Mouse (Mus musculus) intestine, embryonic 16.5 days (tissue): ENCODE data around the gene Usp4. TPM values are rescaled to one million over a fixed set of nuclear protein-coding genes. Genes with fewer than 3 reads are reported as not detected.

ENCODE experiments used
- ATAC-seq: fragments of 200-750 bp; cut with Nextera tagmentation; 2 replicates; pipeline ENCODE4 v1.8.0; 2017; ENCODE audit warnings: moderate TSS enrichment, moderate library complexity
- H3K27ac ChIP-seq: fragments of 300-500 bp; sonication (generic); 2 replicates; pipeline ENCODE4 v1.5.1; 2014; ENCODE audit warnings: mild to moderate bottlenecking, low read length
- H3K27me3 ChIP-seq: fragments of 300-500 bp; sonication (generic); replicated peaks from 2 replicates; pipeline ENCODE4 v1.6.1; 2014; ENCODE audit warnings: low read length, control low read depth, mixed read lengths; ENCODE audit not compliant: control insufficient read depth, insufficient read depth
- H3K36me3 ChIP-seq: fragments of 300-500 bp; sonication (generic); 2 replicates; pipeline ENCODE4 v1.6.1; 2014; ENCODE audit warnings: low read length, control low read depth; ENCODE audit not compliant: control insufficient read depth, insufficient read depth
- H3K4me1 ChIP-seq: fragments of 300-500 bp; sonication (generic); 2 replicates; pipeline ENCODE4 v1.6.1; 2014; ENCODE audit warnings: low read length, control low read depth, mixed read lengths; ENCODE audit not compliant: control insufficient read depth, insufficient read depth
- H3K4me2 ChIP-seq: fragments of 300-500 bp; sonication (generic); 2 replicates; pipeline ENCODE4 v1.6.1; 2014; ENCODE audit warnings: low read depth, low read length, control low read depth
- H3K4me3 ChIP-seq: fragments of 300-500 bp; sonication (generic); 2 replicates; pipeline ENCODE4 v1.5.1; 2014; ENCODE audit warnings: mild to moderate bottlenecking, low read length
- H3K9ac ChIP-seq: fragments of 300-500 bp; sonication (generic); 2 replicates; pipeline ENCODE4 v1.6.1; 2014; ENCODE audit warnings: low read depth, low read length
- H3K9me3 ChIP-seq: fragments of 300-500 bp; sonication (generic); 2 replicates; pipeline ENCODE4 v1.6.1; 2016; ENCODE audit warnings: low read length, control low read depth; ENCODE audit not compliant: control insufficient read depth
- WGBS: fragments of 180-500 bp; shearing (Covaris S2); extraction: QIAGEN DNeasy Blood & Tissue Kit; methylation state at CpG from one replicate; pipeline ENCODE4 v1.1.7; 2014; 5-methylcytosine and 5-hydroxymethylcytosine counted together
- polyA plus RNA-seq: library from polyadenylated mRNA; unstranded; fragments of >200 nt; fragmentation: Nextera tagmentation; extraction: Ambion mirVana; gene quantifications from 2 replicates; pipeline ENCODE4 v1.2.1, GENCODE M21; 2015

Usp4 gene
- polyA plus RNA-seq, 1 experiment from 2014 or later, result 92.1 TPM

DNA sequence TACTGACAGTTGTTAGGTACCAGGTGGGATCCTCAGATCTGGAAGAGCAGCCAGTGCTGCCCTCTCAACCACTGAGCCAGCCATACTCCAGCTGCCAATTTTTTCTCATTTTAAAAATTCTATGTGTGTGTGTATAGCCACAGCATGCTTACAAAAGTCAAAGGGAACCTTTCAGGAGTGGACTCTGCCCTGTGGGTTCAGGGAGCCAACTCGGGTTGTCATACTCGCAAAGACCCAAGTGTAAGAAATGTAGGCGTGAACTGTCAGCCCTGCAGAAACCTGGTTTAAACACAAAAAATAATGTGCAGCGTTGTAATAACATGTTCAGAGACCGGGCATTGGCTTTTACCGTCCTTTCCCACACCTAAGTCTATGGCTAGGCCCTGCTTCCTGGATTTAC, 46.5 kb downstream of the Usp4 start:
- Histone ChIP-seq H3K36me3 (peaks cover 20% of the 10 kb centered on the region), H3K4me2 (no peak overlapping the region)

DNA sequence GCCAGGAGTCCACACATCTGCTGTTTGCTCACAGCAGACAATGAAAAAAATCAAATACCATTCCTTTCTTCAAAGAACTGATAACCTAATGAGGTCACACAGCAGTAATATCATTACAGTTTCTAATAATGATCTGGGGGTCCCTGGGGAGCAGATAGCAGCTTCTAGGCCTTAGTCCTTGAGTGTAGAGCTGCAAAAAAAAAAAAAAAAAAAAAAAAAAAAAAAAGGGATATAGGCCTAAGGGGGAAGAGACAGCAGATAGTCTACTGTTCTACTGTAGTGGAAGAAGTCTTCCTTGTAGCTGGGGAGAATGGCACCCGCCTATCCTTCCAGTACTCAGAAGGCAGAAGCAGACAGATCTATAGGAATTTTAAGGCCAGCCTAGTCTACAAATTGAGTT, 47.8 kb downstream of the Usp4 start:
- Histone ChIP-seq H3K9ac (no peak overlapping the region), H3K4me1 (no peaks in the 10 kb centered on the region), H3K27me3 (no peaks in the 10 kb centered on the region), H3K4me2 (no peak overlapping the region), H3K4me3 (no peak overlapping the region), H3K36me3 (peaks cover 20% of the 10 kb centered on the region), H3K9me3 (no peaks in the 10 kb centered on the region), H3K27ac (no peak overlapping the region)
- ATAC-seq, result no peak
- WGBS, result 89% methylated on average over 1 of the region's 1 CpGs

More for the DNA sequence above, 46.5 kb downstream of the Usp4 start:
- no peak for ATAC-seq
- Histone ChIP-seq H3K9me3 (no peaks in the 10 kb centered on the region), H3K9ac (no peak overlapping the region), H3K27me3 (no peaks in the 10 kb centered on the region), H3K27ac (no peak overlapping the region), H3K4me1 (no peaks in the 10 kb centered on the region), H3K4me3 (no peak overlapping the region)
- 92% methylated on average over 6 of the region's 6 CpGs for WGBS

DNA sequence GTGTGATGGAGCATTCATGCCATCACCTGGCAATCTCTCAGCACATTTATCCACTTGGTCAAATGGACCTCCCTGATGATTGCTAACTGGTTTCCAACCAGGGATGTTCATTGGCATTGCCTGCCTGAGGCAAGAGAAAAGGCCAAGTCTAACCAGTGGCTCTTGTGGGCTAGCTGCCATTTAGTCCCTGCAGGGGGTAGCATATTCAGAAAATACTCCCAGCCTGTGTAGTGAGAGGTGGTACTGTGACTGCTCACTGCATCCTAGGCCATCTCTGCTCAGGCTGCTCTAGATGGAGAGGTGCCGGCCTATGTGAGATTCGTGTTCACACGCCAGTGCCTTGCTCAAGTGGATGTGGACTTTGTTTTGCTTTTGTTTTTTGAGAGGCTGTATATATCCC, 50.7 kb downstream of the Usp4 start:
- Histone ChIP-seq H3K4me2 (no peak overlapping the region), H3K9ac (no peak overlapping the region), H3K27me3 (no peaks in the 10 kb centered on the region), H3K9me3 (no peaks in the 10 kb centered on the region), H3K4me1 (no peaks in the 10 kb centered on the region; the same call in 1 of the 2 replicates), H3K36me3 (0 out of 2 replicates have a peak, but pooled peaks cover under 1% of the 10 kb centered on the region), H3K27ac (no peak overlapping the region), H3K4me3 (no peak overlapping the region)
- WGBS, result 93% methylated on average over 3 of the region's 3 CpGs
- no peak for ATAC-seq

DNA sequence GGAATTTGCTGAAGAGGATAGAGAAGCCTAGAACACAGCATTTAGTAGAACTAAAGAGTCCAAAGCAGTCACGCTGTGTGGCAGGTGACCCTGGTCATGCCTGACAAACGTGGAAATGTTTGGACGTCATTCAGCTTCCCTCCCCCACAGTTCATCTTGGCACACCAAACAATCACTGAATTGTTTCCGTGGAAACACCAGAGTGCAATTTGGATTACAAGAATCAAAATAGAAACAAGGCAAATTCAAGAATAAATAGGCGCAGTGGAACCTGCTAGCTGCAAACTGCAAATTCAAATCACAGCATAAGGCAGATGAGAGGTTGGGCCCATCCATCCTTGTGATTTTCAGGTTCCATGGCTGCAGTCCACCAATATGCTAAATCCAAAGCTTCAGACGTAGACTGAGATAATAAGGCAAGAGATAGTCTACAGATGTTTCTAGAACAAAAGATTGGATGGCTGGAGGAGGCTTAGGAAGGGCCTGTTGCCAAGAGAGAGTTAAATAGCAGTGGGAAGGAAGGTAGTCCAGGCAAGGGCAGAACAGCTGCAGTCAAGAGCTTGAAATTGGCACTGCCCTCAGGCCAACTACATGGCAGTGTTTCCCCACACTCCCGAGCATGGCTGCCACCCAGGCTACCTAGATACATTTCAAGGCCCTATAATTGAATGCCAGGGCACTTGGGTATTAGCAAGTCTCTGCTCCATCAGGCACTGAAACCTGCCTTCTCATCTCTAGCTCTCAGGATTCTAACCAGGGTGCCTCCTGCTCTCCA, 53.7 kb downstream of the Usp4 start:
- ATAC-seq, result no peak
- Histone ChIP-seq H3K9me3 (no peaks in the 10 kb centered on the region), H3K27me3 (no peaks in the 10 kb centered on the region), H3K27ac (peak overlapping the region; percentile 75), H3K4me2 (no peak overlapping the region), H3K9ac (no peak overlapping the region), H3K4me1 (no peaks in the 10 kb centered on the region; the same call in 1 of the 2 replicates), H3K4me3 (no peak overlapping the region), H3K36me3 (no peaks in the 10 kb centered on the region)
- 60% methylated on average over 7 of the region's 7 CpGs for WGBS

DNA sequence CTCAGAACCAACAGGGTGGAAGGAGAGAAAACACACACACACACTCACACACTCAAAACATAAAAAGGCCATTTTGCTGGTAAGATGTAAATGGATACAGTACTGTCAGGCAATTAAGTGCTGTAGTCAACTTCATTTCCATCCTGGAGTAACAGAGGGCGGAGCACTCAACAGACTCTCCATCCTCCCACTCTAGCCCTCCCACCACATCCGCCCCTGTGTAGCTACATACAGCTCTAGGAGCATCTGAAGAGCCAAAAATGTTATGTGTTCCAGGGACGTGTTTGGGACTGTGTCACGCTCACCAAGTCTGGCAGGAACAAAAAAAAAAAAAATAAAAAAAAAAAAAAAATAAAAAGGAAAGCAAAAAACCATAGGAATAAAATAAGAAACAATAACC, 55.4 kb downstream of the Usp4 start:
- Histone ChIP-seq H3K36me3 (no peaks in the 10 kb centered on the region), H3K9me3 (no peaks in the 10 kb centered on the region), H3K27ac (peak overlapping the region; percentile 29), H3K9ac (no peak overlapping the region), H3K27me3 (no peaks in the 10 kb centered on the region), H3K4me1 (no peaks in the 10 kb centered on the region; the same call in 1 of the 2 replicates), H3K4me3 (no peak overlapping the region), H3K4me2 (no peak overlapping the region)
- no peak for ATAC-seq
- WGBS, result 76% methylated on average over 4 of the region's 4 CpGs

DNA sequence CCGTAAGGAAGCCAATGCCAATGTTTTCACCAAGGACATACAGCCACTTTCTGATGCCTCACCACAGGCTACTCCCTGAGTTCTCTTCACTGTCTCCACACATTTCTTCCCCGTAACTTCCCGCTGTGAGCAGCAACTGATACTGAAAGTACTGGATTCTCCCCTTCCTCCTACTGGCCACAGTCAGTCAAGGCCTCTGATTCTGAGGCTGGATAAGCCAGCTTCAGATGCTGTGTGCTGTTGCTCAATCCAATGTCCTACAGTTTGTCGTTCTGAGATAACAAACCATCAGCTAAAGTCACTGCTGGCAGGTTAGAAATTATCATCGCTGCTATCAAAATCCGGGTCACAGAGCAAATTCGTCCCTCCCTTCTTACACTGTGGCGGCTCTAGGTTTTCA, 56.8 kb downstream of the Usp4 start:
- Histone ChIP-seq H3K9me3 (no peaks in the 10 kb centered on the region), H3K4me2 (no peak overlapping the region), H3K9ac (no peak overlapping the region), H3K4me3 (no peak overlapping the region), H3K36me3 (no peaks in the 10 kb centered on the region), H3K4me1 (no peaks in the 10 kb centered on the region; the same call in 1 of the 2 replicates), H3K27me3 (no peaks in the 10 kb centered on the region), H3K27ac (no peak overlapping the region)
- no peak; the same call in 1 of the 2 replicates for ATAC-seq
- 74% methylated on average over 8 of the region's 8 CpGs for WGBS

DNA sequence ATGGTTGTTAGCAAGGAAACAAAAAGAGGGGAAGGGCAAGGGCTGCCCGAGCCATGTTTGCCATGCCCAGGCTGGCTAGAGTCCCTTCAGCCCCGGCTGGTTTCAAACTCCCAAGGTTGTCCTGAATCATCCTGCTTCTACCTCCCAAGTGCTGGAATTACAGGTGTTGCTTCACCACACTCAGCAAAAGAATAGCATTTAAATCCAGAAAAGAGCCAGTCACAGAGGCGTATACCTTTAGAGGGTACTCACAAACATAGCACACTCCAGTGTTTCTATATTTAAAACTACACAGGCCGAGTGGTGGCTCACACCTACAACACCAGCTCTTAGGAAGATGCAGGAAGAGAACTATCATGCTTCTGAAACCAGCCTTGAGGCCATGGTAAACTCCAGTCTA, 61.9 kb downstream of the Usp4 start:
- Histone ChIP-seq H3K27ac (no peak overlapping the region), H3K4me2 (no peak overlapping the region), H3K9me3 (no peaks in the 10 kb centered on the region), H3K4me3 (no peak overlapping the region), H3K36me3 (no peaks in the 10 kb centered on the region), H3K4me1 (no peaks in the 10 kb centered on the region), H3K9ac (no peak overlapping the region), H3K27me3 (no peaks in the 10 kb centered on the region)
- ATAC-seq, result no peak
- 89% methylated on average over 4 of the region's 4 CpGs for WGBS

DNA sequence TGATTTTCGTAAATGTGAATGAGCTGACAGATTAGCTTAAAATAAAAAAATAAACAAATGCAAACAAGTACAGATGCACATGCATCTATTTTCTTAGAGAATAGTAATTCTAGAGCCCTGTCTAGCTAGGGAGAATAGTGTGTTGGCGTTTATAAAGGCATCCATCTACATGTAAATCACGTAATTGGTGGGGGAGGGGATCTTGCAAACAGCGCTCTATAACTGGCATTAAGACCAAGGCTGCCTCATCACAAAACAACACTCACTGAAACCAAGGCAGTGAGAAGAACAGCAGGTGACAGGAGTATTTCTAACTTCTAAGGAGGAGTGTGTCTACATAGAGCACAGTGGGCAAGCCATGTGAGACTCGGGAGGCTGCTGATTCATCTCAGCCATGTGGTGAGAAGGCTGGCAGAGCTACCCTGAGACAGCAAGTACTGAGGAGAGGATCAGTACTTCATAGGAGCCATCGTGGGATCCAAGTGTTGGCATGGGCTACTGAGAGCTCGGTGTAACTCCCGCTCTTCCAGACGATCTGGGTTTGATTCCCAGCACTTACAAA, 63.8 kb downstream of the Usp4 start:
- Histone ChIP-seq H3K9ac (no peak overlapping the region), H3K4me2 (no peak overlapping the region), H3K27me3 (no peaks in the 10 kb centered on the region), H3K9me3 (no peaks in the 10 kb centered on the region), H3K4me3 (no peak overlapping the region), H3K4me1 (no peaks in the 10 kb centered on the region), H3K27ac (no peak overlapping the region), H3K36me3 (no peaks in the 10 kb centered on the region)
- 83% methylated on average over 9 of the region's 9 CpGs for WGBS
- ATAC-seq, result no peak

DNA sequence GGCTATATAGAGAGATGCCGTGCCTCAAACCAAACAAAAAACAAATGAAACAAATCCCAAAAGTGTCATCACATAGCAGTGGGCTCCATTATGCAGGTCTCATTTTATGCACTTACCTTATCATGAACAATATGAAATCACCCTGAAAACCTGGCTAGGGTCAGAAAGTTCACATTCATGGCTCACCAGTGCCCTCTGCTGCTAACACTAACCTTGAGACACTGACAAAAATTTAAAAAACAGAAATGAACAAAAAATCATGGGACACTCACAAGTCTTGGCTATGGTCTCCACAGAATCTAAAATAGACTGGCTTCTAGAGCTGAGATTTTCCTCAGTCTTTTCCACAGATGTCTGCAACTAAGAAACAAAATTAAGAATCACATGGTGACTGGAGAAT, 64.6 kb downstream of the Usp4 start:
- Histone ChIP-seq H3K36me3 (no peaks in the 10 kb centered on the region), H3K4me2 (no peak overlapping the region), H3K4me1 (no peaks in the 10 kb centered on the region), H3K27me3 (no peaks in the 10 kb centered on the region), H3K4me3 (no peak overlapping the region), H3K27ac (no peak overlapping the region), H3K9me3 (no peaks in the 10 kb centered on the region), H3K9ac (no peak overlapping the region)
- no peak for ATAC-seq
- 79% methylated on average over 1 of the region's 1 CpGs for WGBS
